Mouse (Mus musculus): ENCODE results near the gene Ctcf.

DNA sequence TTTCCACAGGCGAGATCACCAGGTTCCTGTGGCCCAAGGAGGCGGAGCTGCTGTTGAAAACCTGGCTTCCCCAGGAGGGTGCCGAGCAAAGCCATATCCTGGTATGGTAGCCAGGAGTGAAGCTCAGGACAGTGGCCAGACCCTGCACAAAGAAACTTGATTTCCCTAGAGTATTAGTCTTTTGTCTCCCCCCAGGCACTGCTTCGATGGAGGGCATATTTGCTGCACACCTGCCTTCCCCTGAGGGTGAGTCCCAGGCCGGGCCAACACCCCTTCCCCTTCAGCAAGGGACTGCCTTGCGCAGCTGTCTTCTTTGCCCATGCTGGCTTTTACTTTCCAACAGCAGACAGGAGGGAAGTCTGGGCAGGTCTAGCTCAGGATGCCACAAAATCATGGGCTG, 50.2 kb downstream of the Ctcf start:
- no peak for TF ChIP-seq CTCF (IDR thresholded peaks at IDR 0.05; ENCODE audit: borderline replicate concordance, insufficient read depth, low read length)
- TF ChIP-seq POLR2A (IDR thresholded peaks at IDR 0.05; ENCODE audit: low read depth, low read length): no peak
